Mouse (Mus musculus): ENCODE measurements around the gene Dthd1.

Dthd1 gene

DNA sequence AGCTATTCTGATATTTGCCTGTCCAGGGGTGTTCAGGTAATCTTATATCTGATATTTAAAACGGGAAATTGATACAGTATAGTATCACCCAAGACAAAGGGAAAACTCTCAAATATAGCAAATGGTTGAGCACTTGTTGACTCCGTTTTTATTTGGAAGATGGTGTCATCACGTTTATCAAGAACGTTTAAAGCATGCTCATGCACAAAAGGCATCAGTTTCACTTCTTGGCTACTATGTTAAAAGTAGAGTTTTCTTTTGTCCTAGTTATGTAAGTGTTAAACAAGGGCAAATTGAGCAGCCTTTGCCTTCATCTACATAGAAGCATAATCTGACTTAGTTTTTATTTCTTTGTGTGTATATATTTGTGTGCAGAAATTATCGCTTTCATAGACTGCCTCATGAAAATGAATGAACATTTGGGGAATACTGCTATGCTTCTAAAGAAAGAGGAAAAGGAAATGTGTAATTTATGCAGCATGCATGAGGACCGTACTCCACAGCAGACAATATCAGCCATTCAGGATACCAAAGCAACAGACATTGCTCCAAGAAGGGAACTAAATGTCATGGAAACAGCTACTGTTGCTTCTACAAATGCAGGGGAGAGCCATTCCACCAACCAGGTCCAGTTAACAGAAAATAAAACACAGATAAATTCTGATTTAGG lies at the start of gene Dthd1:
Dthd1 (plus strand) TSS at position 422 of the 670 bp plus-strand sequence.
- no peak for DNase-seq (ENCODE audit: low read depth in 1 of 2, low spot score in 2 of 2)

DNA sequence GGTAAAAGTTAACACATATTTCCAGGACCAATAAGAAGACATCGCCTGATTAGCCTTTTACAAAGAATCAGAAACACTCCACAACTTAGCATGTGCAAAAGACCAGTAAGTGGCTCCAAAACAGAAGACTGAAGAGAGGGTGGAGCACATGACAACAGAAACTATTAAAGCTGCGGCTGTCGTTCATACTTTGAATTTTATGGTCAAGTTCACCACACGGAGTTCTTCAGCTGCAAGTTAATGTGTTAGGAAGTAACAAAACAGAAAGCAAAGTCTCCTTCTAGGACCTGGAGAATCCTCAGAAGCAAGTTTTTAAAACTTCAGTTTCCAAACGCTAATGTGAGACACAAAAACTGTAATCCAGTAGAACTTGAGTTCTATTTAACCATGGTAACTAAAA lies 49.5 kb upstream of the Dthd1 start:
- DNase-seq (ENCODE audit: low read depth in 1 of 2, low spot score in 2 of 2), result no peak

- no peak for DNase-seq (ENCODE audit: low read depth in 1 of 2, low spot score in 2 of 2)
Observed at GRCm38 (mm10) chr5:62765459-62765783, 48.2 kb upstream of the Dthd1 start.

- DNase-seq (ENCODE audit: low read depth in 1 of 2, low spot score in 2 of 2), result peak in 1 of 2 experiments; percentile 22
Observed at GRCm38 (mm10) chr5:62765784-62766701, 47.6 kb upstream of the Dthd1 start, which contains the start of gene Arap2. Gene Arap2, minus strand, starts transcription at chr5:62766159.

- no peak for DNase-seq (ENCODE audit: low read depth in 1 of 2, low spot score in 2 of 2)
Observed at GRCm38 (mm10) chr5:62771775-62772599, 41.6 kb upstream of the Dthd1 start.

GRCm38 (mm10) chr5:62777804-62778203 lies 35.8 kb upstream of the Dthd1 start:
- DNase-seq (ENCODE audit: low read depth in 1 of 2, low spot score in 2 of 2), result no peak

DNA sequence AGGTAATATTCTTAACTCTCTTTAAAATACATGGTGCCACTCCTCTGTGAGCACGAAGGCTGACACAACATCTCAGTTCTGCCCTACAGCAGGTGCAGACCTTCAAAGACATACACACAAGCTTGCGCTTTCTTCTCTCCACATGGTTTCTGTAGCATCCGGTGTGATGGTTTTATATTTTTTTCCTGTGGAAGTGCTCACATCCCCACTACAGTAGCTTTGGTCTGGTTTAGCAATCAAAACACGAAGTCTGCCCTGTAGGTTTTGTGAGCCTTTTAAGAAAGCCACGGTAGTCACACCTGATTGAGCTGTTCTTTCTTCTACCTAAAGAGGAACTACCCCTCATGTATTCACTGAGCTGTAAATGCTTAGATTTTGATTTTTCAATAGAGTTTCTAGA lies 34.9 kb upstream of the Dthd1 start:
- no peak for DNase-seq (ENCODE audit: low read depth in 1 of 2, low spot score in 2 of 2)

DNA sequence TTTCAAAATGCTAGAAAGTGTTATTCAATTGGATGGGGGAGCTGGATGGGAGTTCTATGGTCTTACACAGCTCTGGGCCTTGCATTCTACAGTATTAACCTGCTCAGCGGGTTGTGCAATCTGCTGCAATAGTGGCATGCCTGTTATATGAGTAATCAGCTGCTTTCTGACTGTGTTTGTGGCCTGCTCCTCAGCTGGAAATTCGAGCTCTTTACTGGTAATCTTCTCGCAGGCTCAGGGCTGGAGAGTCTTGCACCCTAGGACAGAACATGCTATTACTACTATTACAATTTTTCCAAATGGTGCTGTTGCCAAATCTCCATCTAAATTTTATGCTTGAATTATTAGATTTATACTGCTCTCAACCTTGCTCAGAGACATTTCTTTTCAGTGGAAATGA lies 26.8 kb upstream of the Dthd1 start:
- no peak for DNase-seq (ENCODE audit: low read depth in 1 of 2, low spot score in 2 of 2)

- DNase-seq (ENCODE audit: low read depth in 1 of 2, low spot score in 2 of 2), result no peak
Observed at GRCm38 (mm10) chr5:62790921-62791564, 22.6 kb upstream of the Dthd1 start.

GRCm38 (mm10) chr5:62792776-62793175 lies 20.8 kb upstream of the Dthd1 start:
- no peak for DNase-seq (ENCODE audit: low read depth in 1 of 2, low spot score in 2 of 2)

- no peak for DNase-seq (ENCODE audit: low read depth in 1 of 2, low spot score in 2 of 2)
Observed at GRCm38 (mm10) chr5:62814072-62814414, 420 bp downstream of the Dthd1 start.

DNA sequence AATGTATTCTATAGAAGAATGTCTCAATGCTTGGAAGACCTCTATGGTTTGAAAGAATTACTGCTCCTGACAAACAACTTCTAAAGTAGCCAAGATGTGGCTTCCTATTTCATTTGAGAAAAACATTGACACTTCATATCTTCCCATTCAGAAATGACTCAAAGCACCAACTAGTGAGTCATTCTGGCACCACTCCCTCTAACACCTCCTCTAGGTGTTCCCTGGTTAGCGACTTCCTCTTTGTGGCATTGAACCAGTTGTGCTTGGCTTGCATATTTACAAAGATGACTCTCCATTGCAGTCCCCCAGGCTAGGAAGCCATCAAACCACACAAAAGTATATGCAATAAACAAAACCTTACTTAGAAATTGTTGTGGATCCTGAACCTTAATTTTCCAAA lies 2.1 kb downstream of the Dthd1 start:
- no peak for DNase-seq (ENCODE audit: low read depth in 1 of 2, low spot score in 2 of 2)

DNA sequence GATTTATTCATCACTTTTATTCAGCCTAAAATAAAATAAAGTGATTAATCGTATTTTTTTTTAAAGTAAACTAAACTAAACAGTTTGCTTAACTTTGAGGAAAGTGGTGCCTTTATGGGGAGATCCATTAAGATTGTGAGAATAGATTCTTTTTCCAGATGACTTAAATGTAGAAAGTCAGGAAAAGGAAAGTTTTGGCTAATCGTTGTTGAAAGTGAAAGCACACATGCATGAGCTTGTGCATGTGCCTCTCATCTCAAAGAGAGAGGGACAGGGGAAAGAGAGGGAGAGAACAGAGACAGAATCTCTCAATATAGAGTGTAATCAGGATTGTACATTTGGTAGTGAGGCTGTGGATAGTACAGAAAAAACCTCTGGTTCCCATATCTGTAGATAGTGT lies 5.9 kb downstream of the Dthd1 start:
- DNase-seq (ENCODE audit: low read depth in 1 of 2, low spot score in 2 of 2), result no peak

- DNase-seq (ENCODE audit: low read depth in 1 of 2, low spot score in 2 of 2), result no peak
Observed at GRCm38 (mm10) chr5:62820363-62821271, 7.0 kb downstream of the Dthd1 start.

DNA sequence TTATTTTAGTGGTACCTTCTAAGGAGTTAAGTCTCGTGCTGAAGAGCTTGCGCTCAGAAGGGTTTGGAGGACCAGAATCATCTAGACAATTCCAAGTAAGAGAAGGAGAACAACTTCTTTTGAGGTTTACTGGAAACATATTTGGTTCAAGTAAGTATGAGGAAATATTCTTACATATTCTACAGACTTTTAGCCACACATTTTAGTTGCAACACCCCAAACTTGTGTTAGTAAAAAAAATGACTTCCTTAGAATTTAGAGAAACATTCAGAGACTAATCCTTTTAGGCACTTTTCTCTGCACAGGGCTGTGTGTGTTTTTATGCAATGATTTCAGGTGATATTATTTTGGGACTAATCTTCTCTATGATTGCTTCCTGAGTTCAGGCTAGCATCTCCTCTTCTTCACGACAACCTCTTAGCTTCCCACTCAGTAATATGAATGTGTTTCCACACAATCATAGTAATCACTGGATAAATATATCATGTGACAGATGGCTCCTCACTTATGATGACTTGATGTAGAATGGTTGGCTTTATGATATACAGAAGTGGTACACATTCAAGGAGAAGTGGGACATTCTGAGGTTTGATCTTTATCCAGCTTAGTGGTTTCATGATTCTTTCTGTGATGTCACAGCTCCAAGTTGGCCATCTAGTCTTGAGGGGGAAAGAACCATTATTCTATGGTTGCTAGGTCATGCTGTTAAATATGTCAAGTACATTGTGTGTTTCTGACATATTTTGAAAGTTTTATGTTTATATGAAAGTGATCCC lies 29.5 kb downstream of the Dthd1 start:
- peak in 1 of 2 experiments; percentile 3 for DNase-seq (ENCODE audit: low read depth in 1 of 2, low spot score in 2 of 2)

DNA sequence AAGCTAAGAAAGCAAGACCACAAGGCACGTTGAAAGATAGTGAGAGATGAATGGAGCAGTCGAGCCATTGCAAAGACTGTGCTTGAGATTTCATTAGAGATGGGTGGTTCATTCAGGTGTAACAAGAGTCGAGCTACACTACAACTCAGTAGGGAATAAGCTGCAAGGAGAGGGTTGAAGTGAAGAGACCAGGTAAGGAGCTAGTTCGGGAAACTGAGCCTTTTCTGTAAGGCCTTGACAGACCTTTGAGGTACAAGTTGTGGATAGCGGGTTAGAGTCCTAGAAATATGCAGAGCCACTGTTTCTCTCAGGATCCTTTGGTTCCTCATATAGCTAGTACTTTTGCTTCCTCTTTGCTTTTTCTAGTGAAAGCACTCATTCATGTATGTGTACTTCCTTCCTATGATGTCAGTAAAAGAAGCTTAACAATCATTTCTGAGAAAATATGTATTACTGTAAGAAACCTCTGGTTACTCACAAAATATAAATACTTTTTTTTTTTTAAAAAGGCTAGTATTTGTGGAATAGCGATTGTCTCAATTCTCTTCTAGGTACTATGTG lies 33.0 kb downstream of the Dthd1 start:
- DNase-seq (ENCODE audit: low read depth in 1 of 2, low spot score in 2 of 2), result peak in 1 of 2 experiments; percentile 2

GRCm38 (mm10) chr5:62851337-62851736 lies 37.7 kb downstream of the Dthd1 start:
- no peak for DNase-seq (ENCODE audit: low read depth in 1 of 2, low spot score in 2 of 2)

GRCm38 (mm10) chr5:62854361-62854844 lies 40.8 kb downstream of the Dthd1 start:
- DNase-seq (ENCODE audit: low read depth in 1 of 2, low spot score in 2 of 2), result no peak

- no peak for DNase-seq (ENCODE audit: low read depth in 1 of 2, low spot score in 2 of 2)
Observed at GRCm38 (mm10) chr5:62857502-62857901, 43.9 kb downstream of the Dthd1 start.

Measured in monocyte, adult 2 months (primary cell).